Mouse (Mus musculus) myocyte (in vitro differentiated cells): ENCODE measurements around the gene Ceacam19.

Source experiments
- CEBPB ChIP-seq: IDR thresholded peaks from 2 replicates; pipeline ENCODE4 v1.6.1; 2011; ENCODE audit warnings: mild to moderate bottlenecking, moderate library complexity; ENCODE audit not compliant: poor library complexity, insufficient read depth, severe bottlenecking
- E2F4 ChIP-seq: IDR thresholded peaks from one replicate; pipeline ENCODE4 v1.6.1; 2011; ENCODE audit warnings: mild to moderate bottlenecking, control low read depth, moderate library complexity; ENCODE audit not compliant: insufficient read depth
- MAX ChIP-seq: IDR thresholded peaks from one replicate; pipeline ENCODE4 v1.6.1; 2011; ENCODE audit warnings: low read depth, mild to moderate bottlenecking, control low read depth
- POLR2A ChIP-seq: IDR thresholded peaks from one replicate; pipeline ENCODE4 v1.6.1; 2011; ENCODE audit warnings: low read depth, mild to moderate bottlenecking, control low read depth, moderate library complexity; ENCODE audit not compliant: insufficient read length
- TCF3 ChIP-seq: IDR thresholded peaks from one replicate; pipeline ENCODE4 v1.6.1; 2011; ENCODE audit warnings: low read depth, control low read depth; ENCODE audit not compliant: insufficient read length
- USF1 ChIP-seq: IDR thresholded peaks from one replicate; pipeline ENCODE4 v1.6.1; 2011; ENCODE audit warnings: low read depth, mild to moderate bottlenecking, control low read depth, moderate library complexity

DNA sequence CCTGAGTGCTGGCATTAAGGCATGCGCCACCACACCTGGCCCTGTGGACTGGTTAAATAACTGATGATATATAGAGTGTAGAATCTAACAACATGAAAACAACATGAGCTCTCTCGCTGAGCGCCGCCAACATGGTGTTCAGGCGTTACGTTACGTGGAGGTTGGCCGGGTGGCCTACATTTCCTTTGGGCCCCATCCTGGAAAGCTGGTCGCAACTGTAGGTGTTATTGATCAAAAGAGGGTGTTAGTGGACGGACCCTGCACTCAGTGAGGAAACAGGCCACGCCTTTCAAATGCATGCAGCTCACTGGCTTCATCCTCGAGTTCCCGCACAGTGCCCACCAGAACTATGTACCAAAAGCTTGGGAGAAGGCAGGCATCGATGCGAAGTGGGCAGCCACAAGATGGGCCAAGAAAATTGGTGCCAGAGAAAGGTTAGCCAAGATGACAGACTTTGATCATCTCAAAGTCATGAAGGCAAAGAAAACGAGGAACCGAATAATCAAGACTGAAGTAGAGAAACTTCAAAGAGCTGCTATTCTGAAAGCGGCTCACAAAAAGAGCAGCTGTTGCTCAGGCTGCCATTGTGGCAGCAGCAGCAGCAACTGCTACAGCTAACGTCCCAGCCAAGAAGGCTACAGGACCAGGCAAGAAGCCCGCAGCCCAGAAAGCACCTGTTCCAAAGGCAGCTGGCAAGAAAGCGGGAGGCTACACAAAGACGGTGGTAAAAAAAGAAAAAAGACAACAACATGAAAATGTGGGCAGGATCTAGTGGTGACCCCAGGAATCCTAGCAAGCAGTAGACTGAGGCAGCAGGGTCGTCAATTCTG lies 24.1 kb upstream of the Ceacam19 start:
- TF ChIP-seq POLR2A = no peak
- no peak for TF ChIP-seq MAX
- no peak for TF ChIP-seq E2F4
- no peak for TF ChIP-seq USF1
- peak; percentile 79 for TF ChIP-seq TCF3
- TF ChIP-seq CEBPB = no peak
